Mouse (Mus musculus) liver, postnatal 0 days (tissue): Measurements from ENCODE around the gene Asprv1.

Source experiments
- CTCF ChIP-seq: sonication (generic); IDR thresholded peaks from 2 replicates; pipeline ENCODE4 v1.5.1; 2016; ENCODE audit warnings: antibody characterized with exemption, low read depth
- EP300 ChIP-seq: IDR thresholded peaks from 2 replicates; pipeline ENCODE4 v1.6.1; 2016; ENCODE audit warnings: antibody characterized with exemption, low read depth, mild to moderate bottlenecking

DNA sequence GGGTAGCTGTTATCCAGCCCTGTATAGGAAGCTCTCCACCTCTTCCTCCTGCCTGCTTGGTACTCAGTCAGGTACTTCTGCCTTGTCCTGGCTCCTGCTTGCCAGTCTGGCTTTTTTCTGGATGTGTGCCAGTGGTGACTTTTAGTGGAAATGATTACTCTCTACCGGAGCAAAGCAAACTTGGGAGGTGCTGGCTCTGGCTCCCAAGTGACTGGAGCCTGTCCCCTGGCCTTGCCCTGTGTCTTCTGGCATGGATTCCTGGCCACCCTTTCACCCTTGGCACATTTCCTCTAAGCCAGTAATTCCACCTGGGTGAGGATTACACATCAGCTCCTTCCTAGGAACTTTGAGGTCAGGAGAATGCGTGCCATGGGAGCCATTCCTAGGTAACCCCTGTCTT, 49.6 kb upstream of the Asprv1 start:
- TF ChIP-seq CTCF = no peak
- no peak for TF ChIP-seq EP300
